Comparison of ENCODE assay signal across 13 mouse cellular contexts in genomic region chr9:84825768-84826167, GRCm38 (mm10).
DNase-seq lines count a peak whose midpoint lies in the region; TF ChIP-seq lines count a peak whose summit lies in the region.
"Had no signal": no experiment of that assay in that cellular context is flagged by ENCODE, and none has a peak within 500 bp of the region (broad histone marks: within the 10 kb centered on the region; RNA-seq: fewer than 3 reads in every experiment).

No protein-coding gene starts in this region.

- no peaks in the 10 kb centered on the region for H3K36me3 ChIP-seq in kidney, adult 2 months (ENCODE audit: control insufficient read depth, insufficient read depth, low read length)
- H3K36me3 ChIP-seq: embryonic facial prominence, embryonic 12.5 days; forebrain, embryonic 10.5 days; liver, embryonic 12.5 days had no signal

- DNase-seq in kidney, adult 2 months, result peak; percentile 91
- DNase-seq in kidney, adult 18-20 months, result no peak
- peak; percentile 8 for DNase-seq in gastrocnemius, postnatal 10 days
- DNase-seq in heart, postnatal 14 days, result peak; percentile 29 to 37
- peak; percentile 34 for DNase-seq in lung, postnatal 10 days
- DNase-seq in cerebellum, adult 2 months, result no peak
- DNase-seq in layer of hippocampus, adult 9-11 months, result no peak
- DNase-seq in thymus, postnatal 10 days (ENCODE audit: low spot score in 2 of 2), result no peak
- DNase-seq: cerebellum, postnatal 36 days had no signal

- H3K4me1 ChIP-seq in kidney, adult 2 months (ENCODE audit: control insufficient read depth, insufficient read depth, low read length), result no peaks in the 10 kb centered on the region
- no peaks in the 10 kb centered on the region for H3K4me1 ChIP-seq in cerebellum, adult 2 months (ENCODE audit: control insufficient read depth, insufficient read depth, low read length)
- H3K4me1 ChIP-seq: embryonic facial prominence, embryonic 12.5 days; forebrain, embryonic 10.5 days; liver, embryonic 12.5 days had no signal

- no peak overlapping the region for H3K27ac ChIP-seq in kidney, adult 2 months (ENCODE audit: insufficient read depth, low read depth, low read length)
- no peak overlapping the region for H3K27ac ChIP-seq in cerebellum, adult 2 months (ENCODE audit: insufficient read depth, low read length)
- H3K27ac ChIP-seq: embryonic facial prominence, embryonic 12.5 days; forebrain, embryonic 10.5 days; layer of hippocampus, adult 2 months; liver, embryonic 12.5 days had no signal

- no peaks in the 10 kb centered on the region for H3K27me3 ChIP-seq in kidney, adult 2 months (replicated peaks; ENCODE audit: control insufficient read depth, insufficient read depth, low read length)
- no peaks in the 10 kb centered on the region for H3K27me3 ChIP-seq in cerebellum, adult 2 months (ENCODE audit: control insufficient read depth, insufficient read depth, low read length)
- H3K27me3 ChIP-seq: embryonic facial prominence, embryonic 12.5 days; liver, embryonic 12.5 days had no signal

- no peak overlapping the region for H3K4me3 ChIP-seq in kidney, adult 2 months (ENCODE audit: insufficient read depth, low read depth, low read length)
- no peak overlapping the region for H3K4me3 ChIP-seq in cerebellum, adult 2 months (replicated peaks; ENCODE audit: insufficient read depth, low read depth, low read length)
- H3K4me3 ChIP-seq: embryonic facial prominence, embryonic 12.5 days; forebrain, embryonic 10.5 days; layer of hippocampus, adult 2 months; liver, embryonic 12.5 days had no signal

- intact Hi-C loops in heart, postnatal 14 days (cut with DNase I), result no loop called here

- TF ChIP-seq CTCF in kidney, adult 2 months (conservative IDR thresholded peaks at IDR 0.05; ENCODE audit: insufficient read depth, insufficient read length, low read depth, low read length), result no peak
- TF ChIP-seq CTCF in cerebellum, adult 2 months (IDR thresholded peaks at IDR 0.05; ENCODE audit: borderline replicate concordance, insufficient read depth, low read depth, low read length), result no peak

- no peak for TF ChIP-seq POLR2A in kidney, adult 2 months (IDR thresholded peaks at IDR 0.05; ENCODE audit: low read depth, low read length)
- TF ChIP-seq POLR2A in cerebellum, adult 2 months (IDR thresholded peaks at IDR 0.05; ENCODE audit: borderline replicate concordance, insufficient read depth, low read length), result no peak

Comparison
In these comparisons a context has a peak if more than half of its experiments do, and no peak if none do; other contexts are left out.
1. DNase-seq: peak in kidney, adult 2 months (single experiment), gastrocnemius, postnatal 10 days (single experiment), heart, postnatal 14 days (2 of 2) and lung, postnatal 10 days (single experiment); none in kidney, adult 18-20 months (single experiment), cerebellum, adult 2 months (0 of 2), layer of hippocampus, adult 9-11 months (single experiment) and thymus, postnatal 10 days (0 of 2).